Mouse (Mus musculus) midbrain, embryonic 14.5 days (tissue): ENCODE data around the gene Akr1b8. TPM values are rescaled to one million over a fixed set of nuclear protein-coding genes. Genes with fewer than 3 reads are reported as not detected.

Source experiments
- ATAC-seq: fragments of 200-750 bp; cut with Nextera tagmentation; 2 replicates; pipeline ENCODE4 v1.8.0; 2017; ENCODE audit warnings: moderate number of reproducible peaks, moderate library complexity; ENCODE audit not compliant: low FRiP score, low TSS enrichment
- DNase-seq: peaks from one replicate; pipeline ENCODE4 v3.0.0-alpha.2; 2015
- H3K27ac ChIP-seq: fragments of 300-500 bp; sonication (generic); replicated peaks from 2 replicates; pipeline ENCODE4 v1.5.1; 2014; ENCODE audit warnings: mild to moderate bottlenecking, low read depth, low read length, moderate library complexity
- H3K27me3 ChIP-seq: fragments of 300-500 bp; sonication (generic); 2 replicates; pipeline ENCODE4 v1.6.1; 2014; ENCODE audit warnings: low read length, control low read depth, mixed read lengths; ENCODE audit not compliant: control insufficient read depth, insufficient read depth
- H3K36me3 ChIP-seq: fragments of 300-500 bp; sonication (generic); 2 replicates; pipeline ENCODE4 v1.6.1; 2014; ENCODE audit warnings: low read length, control low read depth; ENCODE audit not compliant: control insufficient read depth, insufficient read depth
- H3K4me1 ChIP-seq: fragments of 300-500 bp; sonication (generic); 2 replicates; pipeline ENCODE4 v1.6.1; 2014; ENCODE audit warnings: mild to moderate bottlenecking, antibody characterized with exemption, low read length, control low read depth; ENCODE audit not compliant: control insufficient read depth, insufficient read depth
- H3K4me2 ChIP-seq: fragments of 300-500 bp; sonication (generic); 2 replicates; pipeline ENCODE4 v1.6.1; 2014; ENCODE audit warnings: mild to moderate bottlenecking, low read length, moderate library complexity
- H3K4me3 ChIP-seq: fragments of 300-500 bp; sonication (generic); replicated peaks from 2 replicates; pipeline ENCODE4 v1.5.1; 2014; ENCODE audit warnings: low read depth, low read length
- H3K9ac ChIP-seq: fragments of 300-500 bp; sonication (generic); replicated peaks from 2 replicates; pipeline ENCODE4 v1.6.1; 2014; ENCODE audit warnings: mild to moderate bottlenecking, low read length, moderate library complexity
- H3K9me3 ChIP-seq: fragments of 300-500 bp; sonication (generic); 2 replicates; pipeline ENCODE4 v1.6.1; 2016; ENCODE audit warnings: low read length, control low read depth, mixed read lengths; ENCODE audit not compliant: control insufficient read depth
- WGBS: fragments of 180-500 bp; shearing (Covaris S2); extraction: QIAGEN DNeasy Blood & Tissue Kit; methylation state at CpG from one replicate; pipeline ENCODE4 v1.1.7; 2014; 5-methylcytosine and 5-hydroxymethylcytosine counted together
- polyA plus RNA-seq: library from polyadenylated mRNA; unstranded; fragments of >200 nt; fragmentation: Nextera tagmentation; extraction: Ambion mirVana; gene quantifications from 2 replicates; pipeline ENCODE4 v1.2.1, GENCODE M21; 2014

Akr1b8 gene
- polyA plus RNA-seq, 1 experiment from 2014 or later = 4.5 TPM

DNA sequence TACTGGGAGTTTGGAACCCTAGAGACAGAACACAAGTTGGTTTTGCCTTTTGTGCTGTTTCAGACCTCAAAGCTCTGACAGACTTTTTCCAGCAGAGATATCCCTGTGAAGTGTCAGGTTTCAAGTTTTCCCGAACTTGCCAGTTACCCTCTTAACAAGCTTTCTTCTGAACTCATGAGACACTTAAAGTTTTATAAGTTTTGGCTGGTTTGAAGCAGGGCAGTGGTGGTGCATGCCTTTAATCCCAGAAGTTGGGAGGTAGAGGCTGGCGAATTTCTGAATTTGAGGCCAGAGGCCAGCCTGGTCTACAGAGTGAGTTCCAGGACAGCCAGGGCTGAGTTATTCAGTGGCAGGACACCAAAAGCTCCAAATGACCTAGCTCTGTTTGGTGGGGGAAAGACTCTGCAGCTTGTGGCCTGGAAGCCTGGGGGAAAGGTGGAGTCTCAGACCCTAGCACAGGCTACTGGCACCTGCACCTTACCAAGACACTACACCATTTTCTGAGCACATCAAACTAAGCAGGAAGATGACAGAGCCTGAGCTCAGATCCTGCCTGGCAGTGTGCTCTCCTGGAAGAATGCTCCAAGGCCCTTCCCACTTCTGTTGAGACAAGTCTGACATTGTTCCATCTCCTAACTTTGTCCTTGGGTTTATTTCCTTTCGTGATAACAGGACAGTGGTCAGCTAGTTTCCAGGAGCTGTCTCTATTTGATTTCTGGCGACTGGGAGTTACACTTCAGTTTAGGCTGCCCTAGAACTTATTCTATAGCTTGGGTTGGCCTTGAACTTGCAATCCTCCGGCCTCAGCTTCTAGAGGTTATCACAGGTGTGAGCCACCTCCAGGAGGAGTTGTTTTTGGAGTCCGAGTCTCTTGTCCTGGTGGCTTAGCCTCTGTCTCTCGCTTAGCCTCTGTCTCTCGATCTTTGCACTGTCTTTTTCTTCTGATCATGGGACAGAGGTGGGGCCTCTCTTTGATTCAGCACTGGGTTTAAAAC lies 732 bp downstream of the Akr1b8 start:
- 0 out of 2 replicates have a peak, but pooled peaks cover 6% of the 10 kb centered on the region for H3K4me1 ChIP-seq
- H3K36me3 ChIP-seq = no peaks in the 10 kb centered on the region
- no peak overlapping the region for H3K9ac ChIP-seq
- WGBS = 82% methylated on average over 8 of the region's 8 CpGs
- no peaks in the 10 kb centered on the region for H3K9me3 ChIP-seq
- DNase-seq (no peak), ATAC-seq (no peak)
- H3K27ac ChIP-seq = no peak overlapping the region
- H3K4me3 ChIP-seq = no peak overlapping the region
- no peaks in the 10 kb centered on the region for H3K27me3 ChIP-seq
- peak overlapping the region; percentile 50; the same call in 1 of the 2 replicates for H3K4me2 ChIP-seq

DNA sequence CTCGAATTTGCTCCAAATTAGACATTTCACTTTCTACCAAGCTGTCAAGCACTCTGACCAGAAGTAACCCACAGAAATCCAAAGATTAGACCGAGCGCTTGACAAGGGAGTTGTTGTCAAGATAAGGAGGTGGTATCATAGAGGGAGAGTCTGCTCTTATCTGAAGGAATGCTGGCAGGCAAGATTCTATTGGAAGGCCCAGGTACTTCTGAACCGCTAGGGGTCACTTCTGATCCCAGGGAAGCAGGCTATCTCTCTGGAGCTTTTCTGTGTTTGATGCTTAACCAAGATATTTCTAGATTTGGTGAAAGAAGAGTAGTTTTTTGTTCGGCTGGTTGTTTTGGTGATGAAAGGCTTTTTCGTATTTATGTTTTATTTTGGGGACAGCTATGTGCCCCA lies 1.4 kb downstream of the Akr1b8 start:
- DNase-seq (no peak), ATAC-seq (no peak)
- no peak overlapping the region for H3K9ac ChIP-seq
- H3K9me3 ChIP-seq = no peaks in the 10 kb centered on the region
- H3K27ac ChIP-seq = no peak overlapping the region
- H3K4me2 ChIP-seq = no peak overlapping the region
- no peaks in the 10 kb centered on the region for H3K27me3 ChIP-seq
- no peak overlapping the region for H3K4me3 ChIP-seq
- WGBS = 83% methylated on average over 6 of the region's 6 CpGs
- 0 out of 2 replicates have a peak, but pooled peaks cover 6% of the 10 kb centered on the region for H3K4me1 ChIP-seq
- no peaks in the 10 kb centered on the region for H3K36me3 ChIP-seq

DNA sequence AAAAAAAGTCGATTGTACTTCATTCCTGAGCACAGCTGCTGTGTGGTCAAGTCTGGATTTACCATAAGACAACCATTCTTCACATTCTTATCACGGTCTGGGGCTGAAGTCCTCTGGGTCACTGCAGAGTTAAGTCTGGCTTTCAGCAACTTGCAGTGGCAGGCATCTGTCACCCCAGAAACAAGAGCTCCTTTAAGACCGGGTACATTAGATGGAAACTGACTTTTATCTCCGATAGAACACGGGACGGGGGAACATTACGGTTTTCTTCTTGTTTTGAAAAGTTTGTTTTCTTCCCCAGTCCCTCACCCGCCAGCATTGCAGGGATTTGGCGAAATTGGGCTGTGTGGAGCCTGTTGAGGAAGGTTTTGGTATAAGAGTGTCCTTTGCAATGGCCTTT lies 1.9 kb downstream of the Akr1b8 start:
- 92% methylated on average over 9 of the region's 9 CpGs for WGBS
- no peak overlapping the region for H3K4me2 ChIP-seq
- no peak overlapping the region for H3K9ac ChIP-seq
- no peaks in the 10 kb centered on the region for H3K9me3 ChIP-seq
- H3K4me3 ChIP-seq = no peak overlapping the region
- 0 out of 2 replicates have a peak, but pooled peaks cover 6% of the 10 kb centered on the region for H3K4me1 ChIP-seq
- DNase-seq (no peak), ATAC-seq (no peak)
- H3K27ac ChIP-seq = no peak overlapping the region
- no peaks in the 10 kb centered on the region for H3K27me3 ChIP-seq
- H3K36me3 ChIP-seq = no peaks in the 10 kb centered on the region

DNA sequence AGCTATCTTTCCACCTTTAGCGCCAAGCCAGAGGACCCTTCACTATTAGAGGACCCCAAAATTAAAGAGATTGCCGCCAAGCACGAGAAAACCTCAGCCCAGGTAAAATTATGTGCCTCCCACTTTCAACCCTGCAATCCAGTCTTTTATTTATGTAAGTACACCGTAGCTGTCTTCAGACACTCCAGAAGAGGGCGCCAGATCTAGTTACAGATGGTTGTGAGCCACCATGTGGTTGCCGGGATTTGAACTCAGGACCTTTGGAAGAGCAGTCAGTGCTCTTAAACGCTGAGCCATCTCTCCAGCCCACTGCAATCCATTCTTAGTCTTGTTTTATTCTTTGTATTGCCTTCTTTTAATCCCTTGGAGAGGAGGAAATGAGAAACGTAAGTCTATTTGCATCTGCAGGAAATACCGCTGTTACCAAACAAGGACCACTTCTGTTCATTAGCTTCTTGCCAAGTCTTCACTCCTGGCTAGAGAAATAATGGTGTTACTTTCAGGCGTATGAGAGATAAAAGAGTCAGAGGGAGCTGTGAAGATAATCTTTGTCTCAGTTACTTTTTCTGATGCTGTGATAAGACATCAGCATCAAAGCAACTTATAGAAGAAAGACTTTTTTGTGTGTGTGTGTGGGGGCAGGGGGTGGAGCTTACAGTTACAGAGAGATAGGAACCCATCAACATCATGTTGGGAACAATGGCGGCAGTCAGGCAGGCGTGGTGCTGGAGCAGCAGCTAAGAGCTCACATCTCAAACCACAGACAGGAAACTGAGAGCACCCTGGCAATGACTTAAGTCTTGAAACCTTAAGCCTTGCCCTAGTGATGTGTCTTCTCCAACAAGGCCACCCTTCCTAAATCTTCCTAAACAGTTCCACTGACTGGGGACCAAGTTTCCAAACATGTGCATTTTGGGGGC lies 10.6 kb downstream of the Akr1b8 start:
- H3K27me3 ChIP-seq = no peaks in the 10 kb centered on the region
- no peak overlapping the region for H3K27ac ChIP-seq
- H3K9me3 ChIP-seq = no peaks in the 10 kb centered on the region
- 87% methylated on average over 12 of the region's 12 CpGs for WGBS
- H3K9ac ChIP-seq = no peak overlapping the region
- no peak overlapping the region for H3K4me2 ChIP-seq
- DNase-seq (no peak), ATAC-seq (no peak)
- no peak overlapping the region for H3K4me3 ChIP-seq
- 0 out of 2 replicates have a peak, but pooled peaks cover 3% of the 10 kb centered on the region for H3K4me1 ChIP-seq
- no peaks in the 10 kb centered on the region for H3K36me3 ChIP-seq

DNA sequence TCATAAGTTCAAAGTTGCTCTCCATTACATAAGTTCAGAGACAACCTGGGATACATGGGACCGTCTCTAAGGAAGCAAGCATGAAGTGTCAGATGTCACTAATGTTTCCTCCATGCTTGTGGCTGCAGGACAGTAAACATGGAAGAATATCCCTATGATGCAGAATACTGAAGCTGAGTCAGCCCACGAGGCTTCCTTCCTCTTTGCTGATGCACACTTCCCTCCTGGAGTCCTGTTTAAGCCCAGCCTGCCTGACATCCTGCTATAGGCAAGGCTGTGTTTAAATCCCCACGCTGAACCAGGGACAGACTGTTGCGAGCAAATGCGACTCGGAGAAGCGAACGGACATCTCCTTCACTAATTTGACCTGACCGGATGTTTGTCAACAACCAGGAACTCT lies 14.1 kb downstream of the Akr1b8 start:
- H3K9ac ChIP-seq = no peak overlapping the region
- H3K4me1 ChIP-seq = 0 out of 2 replicates have a peak, but pooled peaks cover 3% of the 10 kb centered on the region
- no peak overlapping the region for H3K27ac ChIP-seq
- DNase-seq = no peak
- 89% methylated on average over 9 of the region's 9 CpGs for WGBS
- H3K9me3 ChIP-seq = no peaks in the 10 kb centered on the region
- H3K36me3 ChIP-seq = no peaks in the 10 kb centered on the region
- ATAC-seq = no peak
- no peaks in the 10 kb centered on the region for H3K27me3 ChIP-seq
- no peak overlapping the region for H3K4me2 ChIP-seq
- H3K4me3 ChIP-seq = no peak overlapping the region

DNA sequence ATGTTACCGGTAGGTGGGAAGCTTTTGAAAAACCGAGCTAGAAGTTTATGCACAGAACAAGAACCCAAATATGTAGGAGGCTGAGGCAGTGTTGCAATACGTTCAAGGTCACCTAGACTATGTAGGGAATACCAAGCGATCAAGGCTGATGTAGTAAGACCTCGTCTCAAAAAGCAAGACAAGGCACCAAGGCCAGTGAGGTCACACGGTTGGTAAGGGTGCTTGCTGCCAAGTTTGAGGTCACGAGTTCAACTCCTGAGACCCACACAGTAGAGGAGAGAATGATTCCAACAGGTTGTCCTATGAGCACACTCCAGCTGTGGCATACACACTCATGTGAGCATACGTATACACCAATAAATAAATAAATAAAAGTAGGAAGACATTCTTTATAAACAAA lies 16.2 kb downstream of the Akr1b8 start:
- 86% methylated on average over 8 of the region's 8 CpGs for WGBS
- ATAC-seq = no peak

DNA sequence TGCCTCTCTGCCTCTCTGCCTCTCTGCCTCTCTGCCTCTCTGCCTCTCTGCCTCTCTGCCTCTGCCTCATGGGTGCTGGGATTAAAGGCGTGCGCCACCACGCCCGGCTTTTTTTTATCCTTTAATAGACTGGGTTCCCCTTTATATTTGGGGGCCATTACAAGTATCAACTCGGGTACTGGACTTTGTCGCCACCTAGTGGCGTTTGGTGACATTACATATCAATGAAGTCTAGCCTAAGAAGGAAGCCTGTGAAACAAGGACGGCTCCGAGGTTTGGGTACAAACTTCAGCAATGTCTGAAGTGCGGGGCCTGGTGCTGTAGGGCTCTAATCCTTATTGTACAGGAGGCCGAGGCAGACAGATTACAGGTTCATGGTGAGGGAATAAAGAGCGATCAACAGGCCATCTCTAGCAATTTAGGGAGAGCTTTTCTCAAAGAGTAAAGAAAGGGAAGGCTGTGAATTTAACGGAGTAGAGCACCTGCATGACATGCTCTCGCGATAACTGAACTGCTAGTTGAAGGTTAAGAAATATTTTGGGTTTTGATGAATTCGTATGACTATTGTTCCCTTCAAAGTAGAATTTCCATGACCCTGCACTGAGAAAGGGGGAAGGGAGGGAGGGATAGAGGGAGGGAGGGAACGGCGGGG lies 17.9 kb downstream of the Akr1b8 start:
- Histone ChIP-seq H3K9me3 (no peaks in the 10 kb centered on the region), H3K4me1 (0 out of 2 replicates have a peak, but pooled peaks cover 3% of the 10 kb centered on the region), H3K27me3 (no peaks in the 10 kb centered on the region), H3K4me3 (no peak overlapping the region), H3K27ac (no peak overlapping the region), H3K9ac (no peak overlapping the region), H3K36me3 (no peaks in the 10 kb centered on the region), H3K4me2 (peak overlapping the region; percentile 13; the same call in 1 of the 2 replicates)
- ATAC-seq (no peak), DNase-seq (peak; percentile 92)
- 25% methylated on average over 18 of the region's 18 CpGs for WGBS

More for the DNA sequence above, 16.2 kb downstream of the Akr1b8 start:
- no peaks in the 10 kb centered on the region for H3K36me3 ChIP-seq
- no peak overlapping the region for H3K4me3 ChIP-seq
- H3K4me2 ChIP-seq = no peak overlapping the region
- no peak overlapping the region for H3K9ac ChIP-seq
- no peaks in the 10 kb centered on the region for H3K9me3 ChIP-seq
- 0 out of 2 replicates have a peak, but pooled peaks cover 3% of the 10 kb centered on the region for H3K4me1 ChIP-seq
- no peak for DNase-seq
- no peaks in the 10 kb centered on the region for H3K27me3 ChIP-seq
- H3K27ac ChIP-seq = no peak overlapping the region

DNA sequence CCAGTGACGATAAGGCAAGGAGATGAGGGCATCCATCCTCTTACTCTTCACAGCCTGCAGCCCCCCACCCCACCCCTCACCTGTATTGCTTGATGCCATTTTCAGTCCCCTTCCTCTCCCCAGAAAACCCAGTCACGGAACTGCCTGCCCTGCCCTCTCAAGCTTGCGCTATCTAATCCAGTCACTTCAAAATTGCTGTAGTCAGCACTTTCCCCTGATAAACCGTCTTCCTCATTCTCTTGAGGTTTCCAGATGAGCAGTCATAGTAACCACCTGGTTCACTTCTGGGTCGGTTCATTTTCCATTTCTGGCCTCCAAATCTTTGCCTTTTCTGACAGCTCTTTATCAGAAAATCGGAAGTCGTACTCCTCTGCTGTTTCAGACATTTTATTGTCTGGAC lies 19.9 kb downstream of the Akr1b8 start:
- no peak overlapping the region for H3K27ac ChIP-seq
- no peak overlapping the region for H3K4me2 ChIP-seq
- no peaks in the 10 kb centered on the region for H3K9me3 ChIP-seq
- no peaks in the 10 kb centered on the region for H3K27me3 ChIP-seq
- WGBS = 85% methylated on average over 7 of the region's 7 CpGs
- H3K36me3 ChIP-seq = no peaks in the 10 kb centered on the region
- H3K4me1 ChIP-seq = 0 out of 2 replicates have a peak, but pooled peaks cover 2% of the 10 kb centered on the region
- DNase-seq (no peak), ATAC-seq (no peak)
- no peak overlapping the region for H3K4me3 ChIP-seq
- no peak overlapping the region for H3K9ac ChIP-seq
